In genomic region chr11:50603082-50603910, GRCm38 (mm10) we compare ENCODE assay signal across 8 mouse cellular contexts. TPM values are rescaled to one million over a fixed set of nuclear protein-coding genes. Genes with fewer than 3 reads are reported as not detected.
A peak's percentile ranks its signal among the peaks of the same experiment; 100 is the strongest.
DNase-seq lines count a peak whose midpoint lies in the region; ATAC-seq lines count a peak whose summit lies in the region.

No protein-coding gene starts in this region.

- no peak overlapping the region for H3K9ac ChIP-seq in neural tube, embryonic 11.5 days (ENCODE audit: low read length)

- DNase-seq in adrenal gland, adult (ENCODE audit: inconsistent age in 2 of 2, low spot score in 1 of 2): peak; percentile 23 to 65
- no peak for DNase-seq in adrenal gland, adult 8-10 months
- peak; percentile 88 for DNase-seq in ZHBTc4 (ENCODE audit: low read depth, low spot score)
- no peak for DNase-seq in forebrain, embryonic 10.5 days (ENCODE audit: extremely low spot score, low spot score)
- DNase-seq in heart, postnatal 10 days: peak; percentile 71 to 76
- peak; percentile 33 for DNase-seq in liver
- peak; percentile 67 for DNase-seq in neural tube, embryonic 11.5 days (ENCODE audit: low spot score)
- DNase-seq in thymus, postnatal 4 days: peak; percentile 82

- H3K4me3 ChIP-seq in forebrain, embryonic 10.5 days: peak overlapping the region; percentile 73
- peak overlapping the region; percentile 54 for H3K4me3 ChIP-seq in neural tube, embryonic 11.5 days (ENCODE audit: low read depth, low read length)

- H3K9me3 ChIP-seq in forebrain, embryonic 10.5 days: no peaks in the 10 kb centered on the region
- H3K9me3 ChIP-seq in neural tube, embryonic 11.5 days (ENCODE audit: control insufficient read depth, low read length): no peaks in the 10 kb centered on the region

- WGBS in forebrain, embryonic 10.5 days: 2% methylated on average over 52 of the region's 52 CpGs
- 2% methylated on average over 52 of the region's 52 CpGs for WGBS in neural tube, embryonic 11.5 days

- H3K27me3 ChIP-seq in forebrain, embryonic 10.5 days (ENCODE audit: poor library complexity, severe bottlenecking): peaks cover 84% of the 10 kb centered on the region
- peaks cover 48% of the 10 kb centered on the region for H3K27me3 ChIP-seq in neural tube, embryonic 11.5 days (ENCODE audit: control insufficient read depth, insufficient read depth, low read length)

- no peak overlapping the region; the same call in 1 of the 2 replicates for H3K27ac ChIP-seq in forebrain, embryonic 10.5 days
- no peak overlapping the region for H3K27ac ChIP-seq in neural tube, embryonic 11.5 days (ENCODE audit: low read depth, low read length)

- H3K4me2 ChIP-seq in neural tube, embryonic 11.5 days (ENCODE audit: low read depth): peak overlapping the region; percentile 98

- no peaks in the 10 kb centered on the region for H3K36me3 ChIP-seq in forebrain, embryonic 10.5 days (replicated peaks)
- H3K36me3 ChIP-seq in neural tube, embryonic 11.5 days (ENCODE audit: control insufficient read depth, insufficient read depth, low read length): no peaks in the 10 kb centered on the region

- peak; percentile 60 for ATAC-seq in neural tube, embryonic 11.5 days (ENCODE audit: insufficient read depth, low FRiP score, low TSS enrichment)

- intact Hi-C loops in heart, postnatal 10 days (cut with DNase I): loop anchor here (2.0 to 5.0 kb wide), 3 partner anchors 46 to 166 kb away; no protein-coding TSS in a partner anchor

- H3K4me1 ChIP-seq in forebrain, embryonic 10.5 days: peaks cover 29% of the 10 kb centered on the region
- peaks cover 11% of the 10 kb centered on the region for H3K4me1 ChIP-seq in neural tube, embryonic 11.5 days (ENCODE audit: control insufficient read depth, insufficient read depth, low read length)

RNA-seq across cellular contexts. Expression of gene Adamts2, which starts 1.4 kb away (rescaled TPM):
- total RNA-seq in adrenal gland, adult 8-10 months (2022): 1 to 10 TPM; 4.2 to 9.7 (median 5.4) TPM
- polyA plus RNA-seq in forebrain, embryonic 10.5 days (2016; fragmentation: Nextera tagmentation; extraction: Ambion mirVana): 0.19 and 0.60 TPM in 2 replicates
- total RNA-seq in heart, postnatal 10 days (2021): 10 to 100 TPM; 36.1 to 40.3 TPM
- polyA plus RNA-seq in neural tube, embryonic 11.5 days (2014; fragmentation: Nextera tagmentation; extraction: Ambion mirVana): 1.1 and 2.1 TPM in 2 replicates

Comparison
In these comparisons a context has a peak if more than half of its experiments do, and no peak if none do; other contexts are left out.
1. DNase-seq: peak in adrenal gland, adult (2 of 2), ZHBTc4 (single experiment), heart, postnatal 10 days (2 of 2), liver (single experiment), neural tube, embryonic 11.5 days (single experiment) and thymus, postnatal 4 days (single experiment); none in adrenal gland, adult 8-10 months (single experiment) and forebrain, embryonic 10.5 days (single experiment).